Mouse (Mus musculus): Measurements from ENCODE around the gene Il1a.

- TF ChIP-seq KAT2A (IDR thresholded peaks at IDR 0.05; ENCODE audit: insufficient replicate concordance, low read length): no peak
- TF ChIP-seq EP300 (IDR thresholded peaks at IDR 0.05; ENCODE audit: low read length): no peak
- no peak for TF ChIP-seq MAFK (IDR thresholded peaks at IDR 0.05; ENCODE audit: insufficient replicate concordance, low read length)
- no peak for TF ChIP-seq CTCF (conservative IDR thresholded peaks at IDR 0.05 in 1 of 2, IDR thresholded peaks at IDR 0.05 in 1 of 2; ENCODE audit: low read depth in 2 of 2, low read length in 2 of 2)
- no peak for TF ChIP-seq POLR2AphosphoS2 (IDR thresholded peaks at IDR 0.05; ENCODE audit: low read depth, low read length)
- TF ChIP-seq MYC (IDR thresholded peaks at IDR 0.05; ENCODE audit: low read depth, low read length): no peak
- TF ChIP-seq GABPA (IDR thresholded peaks at IDR 0.05; ENCODE audit: insufficient replicate concordance, low read depth, low read length): no peak
- TF ChIP-seq RAD21 (IDR thresholded peaks at IDR 0.05; ENCODE audit: low read depth, low read length): no peak
- TF ChIP-seq HCFC1 (IDR thresholded peaks at IDR 0.05; ENCODE audit: low read depth, low read length): no peak
- no peak for TF ChIP-seq USF2 (conservative IDR thresholded peaks at IDR 0.05; ENCODE audit: low read depth, low read length)
These were observed 5.1 kb upstream of the Il1a start for GRCm38 (mm10) chr2:129314880-129315279.
